Mouse (Mus musculus): ENCODE measurements around the gene Satb2.

Satb2 gene

GRCm38 (mm10) chr1:56972950-56973592 is 5.4 kb downstream of the Satb2 start:
- DNase-seq (ENCODE audit: low spot score), result peak; percentile 93

GRCm38 (mm10) chr1:56972251-56972949 is 6.0 kb downstream of the Satb2 start:
- peak; percentile 70 for DNase-seq (ENCODE audit: low spot score)

GRCm38 (mm10) chr1:56971942-56972250 is 6.6 kb downstream of the Satb2 start:
- no peak for DNase-seq (ENCODE audit: low spot score)

GRCm38 (mm10) chr1:56971441-56971861 is 7.0 kb downstream of the Satb2 start:
- peak; percentile 17 for DNase-seq (ENCODE audit: low spot score)

- DNase-seq (ENCODE audit: low spot score), result no peak
Measured at GRCm38 (mm10) chr1:56970740-56971141, 7.7 kb downstream of the Satb2 start.

GRCm38 (mm10) chr1:56969364-56970360 is 8.8 kb downstream of the Satb2 start:
- DNase-seq (ENCODE audit: low spot score), result peak; percentile 20

GRCm38 (mm10) chr1:56965879-56966579 is 12.4 kb downstream of the Satb2 start:
- DNase-seq (ENCODE audit: low spot score), result no peak

- no peak for DNase-seq (ENCODE audit: low spot score)
Measured at GRCm38 (mm10) chr1:56964493-56964892, 14.0 kb downstream of the Satb2 start.

GRCm38 (mm10) chr1:56963291-56963690 is 15.2 kb downstream of the Satb2 start:
- no peak for DNase-seq (ENCODE audit: low spot score)

GRCm38 (mm10) chr1:56958996-56959395 is 19.5 kb downstream of the Satb2 start:
- DNase-seq (ENCODE audit: low spot score), result no peak

GRCm38 (mm10) chr1:56957942-56958341 is 20.5 kb downstream of the Satb2 start:
- no peak for DNase-seq (ENCODE audit: low spot score)

GRCm38 (mm10) chr1:56956811-56957210 is 21.6 kb downstream of the Satb2 start:
- DNase-seq (ENCODE audit: low spot score), result no peak

GRCm38 (mm10) chr1:56955739-56956085 is 22.7 kb downstream of the Satb2 start:
- DNase-seq (ENCODE audit: low spot score), result no peak

GRCm38 (mm10) chr1:56955055-56955738 is 23.3 kb downstream of the Satb2 start:
- no peak for DNase-seq (ENCODE audit: low spot score)

GRCm38 (mm10) chr1:56953538-56953937 is 24.9 kb downstream of the Satb2 start:
- DNase-seq (ENCODE audit: low spot score), result no peak

- no peak for DNase-seq (ENCODE audit: low spot score)
Measured at GRCm38 (mm10) chr1:56951980-56952379, 26.5 kb downstream of the Satb2 start.

GRCm38 (mm10) chr1:56951525-56951924 is 26.9 kb downstream of the Satb2 start:
- no peak for DNase-seq (ENCODE audit: low spot score)

- DNase-seq (ENCODE audit: low spot score), result no peak
Measured at GRCm38 (mm10) chr1:56939432-56939831, 39.0 kb downstream of the Satb2 start.

GRCm38 (mm10) chr1:56938432-56938831 is 40.0 kb downstream of the Satb2 start:
- no peak for DNase-seq (ENCODE audit: low spot score)

GRCm38 (mm10) chr1:56936554-56936953 is 41.9 kb downstream of the Satb2 start:
- no peak for DNase-seq (ENCODE audit: low spot score)

- DNase-seq (ENCODE audit: low spot score), result no peak
Measured at GRCm38 (mm10) chr1:56933821-56934220, 44.6 kb downstream of the Satb2 start.

- DNase-seq (ENCODE audit: low spot score), result no peak
Measured at GRCm38 (mm10) chr1:56930096-56930495, 48.4 kb downstream of the Satb2 start.

Measured in yolk sac, embryonic 10.5 days (tissue).